Mouse (Mus musculus) spleen, adult 2 months (tissue): ENCODE data around the gene Ctdspl2.

Experiments
- CTCF ChIP-seq: fragments of 200-500 bp; IDR thresholded peaks from 2 replicates; pipeline ENCODE4 v1.5.1; 2011; ENCODE audit warnings: mild to moderate bottlenecking, inconsistent platforms; ENCODE audit not compliant: insufficient read depth, insufficient read length, insufficient replicate concordance; ENCODE audit errors: extremely low read depth
- POLR2A ChIP-seq: fragments of 200-500 bp; IDR thresholded peaks from 2 replicates; pipeline ENCODE4 v1.6.1; 2011; ENCODE audit warnings: low read depth, low read length, inconsistent platforms

- TF ChIP-seq POLR2A (no peak), CTCF (no peak)
Observed at GRCm38 (mm10) chr2:122031970-122032369, 76.2 kb downstream of the Ctdspl2 start.
